Mouse (Mus musculus): ENCODE results near the gene Rhbdd1.

DNA sequence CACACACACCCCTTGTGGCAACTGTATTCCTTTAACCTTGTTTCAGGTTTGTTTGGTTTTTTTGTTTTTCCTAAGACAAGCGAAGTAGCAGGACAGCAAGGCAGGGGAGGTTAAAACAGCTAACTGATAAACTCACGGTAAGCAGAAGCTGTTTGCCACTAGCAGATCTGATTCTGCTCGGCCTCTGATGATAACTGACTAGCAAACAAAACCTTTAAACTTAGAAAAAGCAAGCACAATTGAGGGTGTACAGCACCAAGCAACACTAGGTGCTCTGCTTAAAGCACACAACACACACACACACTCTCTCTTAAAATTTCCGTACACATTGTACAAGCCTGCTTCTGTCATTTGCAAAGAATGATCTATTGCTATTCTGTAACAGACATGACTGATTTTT, 31.8 kb upstream of the Rhbdd1 start:
- no peak for TF ChIP-seq GATA1 (IDR thresholded peaks at IDR 0.05; ENCODE audit: low read length)
- no peak for TF ChIP-seq TAL1 (IDR thresholded peaks at IDR 0.05; ENCODE audit: low read length)
